Mouse (Mus musculus) telencephalon, adult 2 months (tissue): ENCODE measurements around the gene Ift81.
A peak's percentile ranks its signal among the peaks of the same experiment; 100 is the strongest.

Experiments
- DNase-seq: peaks from one replicate; pipeline ENCODE4 v3.0.0-alpha.2; 2011; ENCODE audit warnings: low read depth, low spot score

Gene Ift81

GRCm38 (mm10) chr5:122625565-122626252 is 11.4 kb upstream of the Ift81 start:
- no peak for DNase-seq

DNA sequence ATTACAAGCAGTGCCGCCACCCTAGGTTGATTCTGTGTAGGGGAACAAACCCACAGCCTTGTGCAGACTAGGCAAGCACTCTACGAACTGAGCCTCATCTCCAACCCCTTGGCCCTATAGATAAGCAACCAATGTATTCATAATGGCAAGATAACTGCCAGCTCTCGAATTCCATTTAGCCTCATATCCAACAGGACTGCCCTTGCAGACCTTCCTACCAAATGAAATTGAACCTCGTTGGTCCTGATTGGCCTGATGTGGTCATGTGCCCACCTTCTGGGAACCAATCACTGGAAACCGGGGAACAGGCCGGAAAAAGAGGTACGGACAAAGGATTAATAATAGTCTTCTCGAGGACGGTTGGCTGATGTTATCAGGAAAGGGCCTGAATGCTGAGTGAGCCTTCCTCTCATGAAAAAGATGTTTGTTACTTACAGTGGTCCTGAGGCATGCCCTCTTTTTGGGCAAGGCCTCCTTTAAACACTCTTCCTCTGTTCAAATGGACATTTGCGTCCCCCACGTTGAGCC is 10.7 kb upstream of the Ift81 start:
- DNase-seq, result no peak

DNA sequence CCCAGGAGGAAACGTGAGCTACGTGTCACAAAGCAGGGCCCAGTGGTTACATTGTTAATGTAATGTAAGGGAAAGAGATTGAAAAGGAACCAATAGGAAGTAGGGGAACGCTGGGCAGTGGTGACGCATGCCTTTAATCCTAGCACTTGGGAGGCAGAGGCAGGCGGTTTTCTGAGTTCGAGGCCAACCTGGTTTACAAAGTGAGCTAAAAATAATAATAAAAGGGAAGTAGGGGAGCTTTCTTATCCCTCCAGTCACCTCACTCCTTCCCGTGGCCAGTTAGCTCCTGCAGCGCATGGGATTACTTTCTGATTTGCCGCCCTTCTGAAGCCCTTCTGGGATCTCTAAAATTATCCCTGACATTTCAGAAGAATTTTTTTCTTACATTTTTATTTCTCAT is 9.5 kb upstream of the Ift81 start:
- no peak for DNase-seq

DNA sequence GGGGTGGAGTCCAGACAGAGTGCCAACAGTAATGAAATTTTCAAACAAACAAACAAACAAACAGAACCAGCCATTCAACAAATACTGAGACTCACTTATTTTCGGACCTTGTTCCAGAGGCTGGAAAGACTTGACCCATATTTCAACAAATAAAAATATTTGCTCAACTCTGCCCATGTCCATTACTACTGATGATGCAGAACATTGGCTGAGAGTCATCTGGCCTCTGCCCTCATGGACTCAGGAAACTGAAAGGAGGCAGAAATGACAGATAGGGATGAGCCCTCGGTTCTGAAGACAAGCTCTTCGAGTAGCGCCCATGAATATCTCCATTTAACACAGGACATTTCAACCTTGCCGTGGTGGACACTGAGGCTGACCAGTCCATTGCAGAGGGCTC is 8.2 kb upstream of the Ift81 start:
- no peak for DNase-seq

DNA sequence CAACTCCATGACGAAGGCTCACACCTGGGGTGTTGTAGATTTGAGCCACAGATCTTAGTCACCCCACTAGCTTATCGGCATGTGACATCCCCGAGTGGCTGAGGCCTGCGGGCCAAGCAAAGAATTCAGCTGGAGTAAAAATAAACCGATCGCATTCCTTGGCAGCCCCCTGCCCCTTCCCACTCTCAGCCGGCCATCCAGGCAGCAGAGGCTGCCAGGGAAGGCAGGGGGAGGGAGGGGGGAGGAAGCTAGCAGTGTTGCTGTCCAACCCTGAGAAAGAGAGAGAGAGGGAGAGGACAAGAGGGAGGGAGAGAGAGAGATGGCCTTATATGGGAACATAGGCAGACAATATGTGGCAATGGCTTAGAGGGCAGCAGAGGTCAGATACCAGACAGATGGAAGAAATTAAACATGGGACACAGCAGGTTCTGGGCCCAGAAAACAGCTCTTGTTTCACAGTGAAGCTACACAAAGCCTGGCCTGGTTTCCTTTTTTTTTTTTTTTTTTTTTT is 7.1 kb upstream of the Ift81 start:
- no peak for DNase-seq

- DNase-seq, result peak; percentile 75
These were observed 5.5 kb upstream of the Ift81 start for GRCm38 (mm10) chr5:122619686-122620296.

- peak; percentile 70 for DNase-seq
These were observed 3.4 kb upstream of the Ift81 start for GRCm38 (mm10) chr5:122617718-122618117.

DNA sequence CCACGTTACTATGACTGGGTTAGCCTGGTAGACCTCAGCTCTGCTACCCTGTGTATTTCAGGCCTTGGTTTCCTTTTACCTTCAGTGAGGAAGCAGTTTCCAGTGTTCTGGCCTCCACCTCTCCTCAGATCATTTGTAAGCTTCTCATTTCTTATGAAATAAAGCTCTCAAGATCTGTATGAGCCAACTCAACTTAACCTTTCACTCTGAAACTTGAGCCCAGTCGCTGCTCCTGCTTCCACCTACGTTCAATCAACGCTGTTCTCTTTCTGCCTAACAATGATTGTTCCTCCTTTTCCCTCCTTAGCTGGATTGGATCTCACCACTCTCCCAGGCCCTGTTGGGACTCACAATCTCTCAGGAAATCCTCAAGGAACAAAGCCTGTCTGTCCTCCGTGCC is 2.7 kb downstream of the Ift81 start:
- DNase-seq, result no peak

DNA sequence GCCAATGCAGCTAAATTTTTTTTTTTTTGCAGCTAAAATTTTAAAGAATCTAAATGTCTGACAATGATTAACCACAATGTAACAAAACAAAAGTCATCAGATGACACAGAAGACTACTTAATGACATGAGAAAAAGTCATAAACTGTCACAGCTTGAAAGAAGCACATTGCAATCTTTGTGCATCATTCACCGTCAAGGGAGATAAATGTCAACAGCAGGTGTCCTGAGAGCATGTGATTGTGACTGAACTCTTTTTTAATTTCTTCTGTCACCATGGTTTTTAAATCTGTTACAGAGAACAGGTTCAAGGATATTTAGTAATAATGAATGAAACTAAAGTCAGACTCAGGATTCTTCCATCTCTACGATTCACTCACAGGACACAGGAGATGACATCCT is 9.4 kb downstream of the Ift81 start:
- DNase-seq, result no peak

DNA sequence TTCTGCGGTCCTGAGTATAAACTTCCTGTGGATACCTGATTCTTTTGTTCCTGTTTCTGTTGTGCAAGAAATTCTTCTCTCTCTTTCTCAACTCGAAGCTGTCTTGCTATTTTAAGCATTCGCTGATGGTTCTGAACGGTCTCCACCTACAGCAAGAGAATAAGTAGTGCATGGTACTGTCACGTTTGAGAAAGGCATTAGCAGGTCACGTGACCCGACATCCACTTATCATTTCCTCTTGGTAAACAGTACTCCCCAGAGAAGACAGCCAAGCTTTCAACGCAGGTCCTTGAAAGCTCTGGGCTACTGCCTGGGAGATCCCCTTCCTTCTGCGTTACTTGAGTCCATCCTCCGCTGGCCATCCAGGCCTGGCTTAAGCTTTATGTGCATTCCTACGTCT is 12.1 kb downstream of the Ift81 start:
- no peak for DNase-seq

- no peak for DNase-seq
These were observed 18.8 kb downstream of the Ift81 start for GRCm38 (mm10) chr5:122595470-122595869.

DNA sequence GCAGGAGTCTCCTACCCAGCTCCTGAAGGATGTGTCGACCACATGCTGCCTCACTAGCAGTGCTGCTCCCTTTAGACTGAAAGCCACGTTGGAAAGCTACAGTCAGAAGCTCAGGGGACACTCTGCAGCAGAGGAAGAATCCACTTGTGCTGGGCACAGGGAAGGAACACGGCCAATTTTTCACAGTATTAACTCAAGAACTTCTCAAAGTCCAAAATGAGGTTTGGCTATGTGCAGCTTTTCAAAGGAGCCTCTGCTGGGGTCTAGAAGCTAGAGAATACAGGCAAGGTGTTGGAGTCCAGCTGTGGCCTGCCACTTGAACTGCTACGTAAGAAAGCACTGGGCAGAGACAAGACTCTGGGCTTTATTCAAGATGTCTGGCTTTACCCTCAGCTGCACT is 24.4 kb downstream of the Ift81 start:
- DNase-seq, result no peak

- DNase-seq, result peak; percentile 96
These were observed 28.8 kb downstream of the Ift81 start for GRCm38 (mm10) chr5:122585546-122585945.

DNA sequence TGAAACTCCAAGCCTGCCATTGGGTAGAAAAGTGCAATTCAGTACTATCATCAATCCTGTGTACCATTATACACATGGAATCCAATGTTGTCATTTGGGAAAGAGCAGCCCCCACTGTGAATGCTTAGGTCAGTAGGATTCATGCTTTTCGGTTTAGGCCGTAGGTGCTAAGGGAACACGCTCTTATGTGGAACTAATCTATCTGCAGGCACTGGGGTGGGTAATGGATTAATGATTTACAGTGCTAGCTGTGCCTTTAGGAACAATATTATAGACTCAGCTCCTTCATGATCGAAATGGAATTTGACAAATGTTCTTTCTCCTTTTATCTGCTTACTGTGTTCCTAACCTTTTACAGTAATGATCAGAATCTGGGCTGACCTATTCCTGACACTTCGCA is 30.2 kb downstream of the Ift81 start:
- no peak for DNase-seq

DNA sequence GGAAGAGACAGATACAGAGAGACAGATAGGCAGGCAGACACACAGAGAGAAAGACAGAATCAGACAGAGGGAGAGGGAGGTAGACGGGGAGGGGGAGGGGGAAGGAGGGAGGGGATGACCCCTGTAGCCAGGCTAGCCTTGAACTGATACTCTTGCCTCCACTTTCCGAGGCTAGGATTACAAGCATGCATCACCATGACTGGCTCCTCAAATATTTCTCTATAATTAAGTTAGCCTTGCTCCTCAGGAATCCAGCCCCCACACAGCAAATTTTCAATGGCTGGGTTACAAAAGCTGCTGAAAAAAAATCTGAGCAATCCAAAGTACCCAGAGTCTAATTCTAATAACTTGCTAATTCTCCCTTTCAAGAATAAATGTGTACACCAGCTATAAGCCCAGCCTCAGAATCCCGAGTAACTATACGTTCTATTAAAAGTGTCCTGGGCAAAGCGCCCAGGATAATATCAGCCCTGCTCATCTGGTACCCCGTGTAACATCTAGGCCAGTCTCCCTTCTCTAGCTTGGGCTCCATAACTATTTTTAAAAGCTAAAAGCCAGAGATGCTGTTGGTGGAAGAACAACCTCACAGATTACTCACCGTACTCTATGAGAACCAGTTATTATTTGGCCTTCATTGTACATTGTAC is 37.5 kb downstream of the Ift81 start:
- DNase-seq, result no peak

DNA sequence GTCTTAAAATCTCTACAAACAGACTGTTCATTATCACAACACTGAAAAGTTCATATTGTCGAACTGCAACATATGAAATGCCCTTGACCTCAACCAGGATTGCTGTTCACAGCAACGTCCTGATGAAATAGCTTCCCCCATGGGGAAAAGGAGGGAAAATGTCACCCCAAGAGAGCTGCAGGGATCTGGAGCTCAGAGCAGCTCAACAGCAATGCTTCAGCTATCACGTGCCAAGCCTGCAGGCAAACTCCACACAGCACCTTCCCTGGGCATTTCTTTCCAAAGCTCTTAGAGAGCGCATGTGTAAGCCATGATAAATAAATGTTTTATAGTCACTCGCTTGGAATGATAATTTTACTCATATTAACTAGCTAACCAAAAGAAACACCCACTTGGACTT is 42.3 kb downstream of the Ift81 start:
- no peak for DNase-seq

- DNase-seq, result peak; percentile 84
These were observed 47.7 kb downstream of the Ift81 start for GRCm38 (mm10) chr5:122566626-122567025.

GRCm38 (mm10) chr5:122560654-122561053 is 53.7 kb downstream of the Ift81 start:
- no peak for DNase-seq

- no peak for DNase-seq
These were observed 56.2 kb downstream of the Ift81 start for GRCm38 (mm10) chr5:122558127-122558526.

- no peak for DNase-seq
These were observed 59.2 kb downstream of the Ift81 start for GRCm38 (mm10) chr5:122555107-122555506.

DNA sequence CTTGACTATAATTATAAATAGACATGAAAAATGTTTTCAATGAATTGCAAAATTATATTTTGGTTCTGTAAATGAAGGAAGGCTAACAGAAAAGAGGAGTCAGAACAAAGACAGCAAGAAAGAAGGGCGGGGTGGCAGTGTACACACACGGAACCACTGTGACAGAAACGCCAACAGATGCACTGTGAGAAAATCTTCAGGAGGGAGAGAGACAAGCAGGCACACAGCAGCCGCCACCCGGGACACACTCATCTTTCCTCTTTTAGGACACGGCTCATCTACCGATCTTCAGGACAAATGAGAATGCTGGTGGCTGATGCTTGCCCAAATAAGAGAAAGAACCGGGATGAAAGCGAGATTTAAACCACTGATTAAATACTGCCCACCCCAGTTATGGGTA is 61.7 kb downstream of the Ift81 start:
- no peak for DNase-seq

DNA sequence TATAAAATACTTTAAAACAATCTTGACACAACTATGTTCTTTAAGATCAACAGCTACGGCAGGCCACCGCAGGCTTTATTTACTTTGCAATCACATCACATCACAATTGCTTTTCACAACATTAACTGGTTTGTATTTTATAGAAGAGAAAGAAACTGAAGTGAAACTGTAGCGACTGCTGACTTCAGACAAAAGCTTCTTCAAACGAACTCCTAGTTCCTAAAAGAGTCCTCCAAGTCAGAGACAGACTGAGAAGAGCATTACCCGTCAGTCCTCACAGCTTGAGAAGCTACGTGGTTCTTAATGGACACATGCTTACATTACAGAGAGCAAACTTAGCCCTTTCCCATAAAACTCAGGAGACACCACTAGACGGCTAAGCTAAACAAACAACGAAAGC is 63.9 kb downstream of the Ift81 start:
- no peak for DNase-seq

- no peak for DNase-seq
These were observed 65.6 kb downstream of the Ift81 start for GRCm38 (mm10) chr5:122548671-122549070.
